Mouse (Mus musculus) kidney, embryonic 14.5 days (tissue): ENCODE data around the gene Nt5c1a. TPM values are rescaled to one million over a fixed set of nuclear protein-coding genes. Genes with fewer than 3 reads are reported as not detected.

Source experiments
- ATAC-seq: fragments of 200-750 bp; cut with Nextera tagmentation; 2 replicates; pipeline ENCODE4 v1.8.0; 2017; ENCODE audit warnings: moderate number of reproducible peaks, mild to moderate bottlenecking, moderate TSS enrichment, moderate library complexity; ENCODE audit not compliant: low FRiP score, low TSS enrichment
- H3K27ac ChIP-seq: fragments of 300-500 bp; sonication (generic); 2 replicates; pipeline ENCODE4 v1.5.1; 2014; ENCODE audit warnings: low read depth, mild to moderate bottlenecking, low read length, moderate library complexity, mixed read lengths
- H3K27me3 ChIP-seq: fragments of 300-500 bp; sonication (generic); 2 replicates; pipeline ENCODE4 v1.6.1; 2014; ENCODE audit warnings: mild to moderate bottlenecking, low read length; ENCODE audit not compliant: control insufficient read depth, insufficient read depth
- H3K36me3 ChIP-seq: fragments of 300-500 bp; sonication (generic); 2 replicates; pipeline ENCODE4 v1.6.1; 2014; ENCODE audit warnings: low read length, mixed read lengths; ENCODE audit not compliant: control insufficient read depth, insufficient read depth
- H3K4me1 ChIP-seq: fragments of 300-500 bp; sonication (generic); 2 replicates; pipeline ENCODE4 v1.6.1; 2014; ENCODE audit warnings: low read length, mixed read lengths; ENCODE audit not compliant: control insufficient read depth, insufficient read depth
- H3K4me2 ChIP-seq: fragments of 300-500 bp; sonication (generic); replicated peaks from 2 replicates; pipeline ENCODE4 v1.6.1; 2014; ENCODE audit warnings: low read depth, mild to moderate bottlenecking, low read length
- H3K4me3 ChIP-seq: fragments of 300-500 bp; sonication (generic); 2 replicates; pipeline ENCODE4 v1.5.1; 2014; ENCODE audit warnings: mild to moderate bottlenecking, low read length
- H3K9ac ChIP-seq: fragments of 300-500 bp; sonication (generic); 2 replicates; pipeline ENCODE4 v1.6.1; 2014; ENCODE audit warnings: low read depth, mild to moderate bottlenecking, low read length, moderate library complexity
- H3K9me3 ChIP-seq: fragments of 300-500 bp; sonication (generic); 2 replicates; pipeline ENCODE4 v1.6.1; 2016; ENCODE audit warnings: low read length; ENCODE audit not compliant: control insufficient read depth
- WGBS: fragments of 180-500 bp; shearing (Covaris S2); extraction: QIAGEN DNeasy Blood & Tissue Kit; methylation state at CpG from one replicate; pipeline ENCODE4 v1.1.7; 2014; 5-methylcytosine and 5-hydroxymethylcytosine counted together
- polyA plus RNA-seq: library from polyadenylated mRNA; unstranded; fragments of >200 nt; fragmentation: Nextera tagmentation; extraction: Ambion mirVana; gene quantifications from 2 replicates; pipeline ENCODE4 v1.2.1, GENCODE M21; 2014

The Nt5c1a gene
- polyA plus RNA-seq, 1 experiment from 2014 or later, result not detected

DNA sequence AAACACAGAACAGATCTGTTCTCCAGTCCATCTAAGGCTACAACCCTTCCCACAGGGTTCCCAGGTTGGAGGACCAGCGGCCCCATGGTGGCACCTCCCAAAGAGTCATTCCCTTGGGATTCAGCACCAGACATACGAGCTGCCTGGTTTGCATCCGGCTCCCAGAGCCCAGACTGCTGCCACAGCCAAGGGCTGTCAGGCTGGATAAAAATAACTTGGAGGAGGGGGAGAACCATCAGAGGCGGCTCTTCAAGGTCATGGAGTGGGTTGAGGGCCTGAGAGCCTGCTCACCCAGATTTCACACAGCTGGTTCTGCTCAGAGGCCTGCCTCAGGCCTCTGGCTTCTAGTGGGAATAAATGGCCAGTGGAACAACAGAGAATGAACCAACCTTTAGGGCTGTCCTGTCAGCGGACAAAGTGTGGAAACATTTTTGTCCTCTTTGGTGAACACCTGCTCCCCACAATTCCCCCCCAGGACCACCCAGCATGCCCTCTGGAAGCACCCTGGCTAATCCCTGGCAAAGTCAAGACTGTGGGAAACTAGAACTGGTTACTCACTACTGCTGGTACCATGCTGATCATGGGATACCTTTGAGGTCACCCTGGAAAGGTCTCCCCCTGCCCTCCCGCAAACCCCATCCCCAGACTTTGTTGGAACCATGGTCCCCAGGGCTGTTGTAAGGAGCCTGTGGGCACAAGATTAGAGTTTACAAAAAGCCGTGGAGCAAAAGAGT is 46.0 kb downstream of the Nt5c1a start:
- Histone ChIP-seq H3K9me3 (no peaks in the 10 kb centered on the region), H3K27me3 (no peaks in the 10 kb centered on the region), H3K4me3 (no peak overlapping the region), H3K27ac (peak overlapping the region; percentile 49; the same call in 1 of the 2 replicates), H3K4me2 (no peak overlapping the region), H3K4me1 (peaks cover 27% of the 10 kb centered on the region), H3K36me3 (peaks cover 4% of the 10 kb centered on the region; the same call in 1 of the 2 replicates), H3K9ac (no peak overlapping the region)
- WGBS, result 35% methylated on average over 7 of the region's 7 CpGs
- peak; percentile 61; the same call in 1 of the 2 replicates for ATAC-seq

DNA sequence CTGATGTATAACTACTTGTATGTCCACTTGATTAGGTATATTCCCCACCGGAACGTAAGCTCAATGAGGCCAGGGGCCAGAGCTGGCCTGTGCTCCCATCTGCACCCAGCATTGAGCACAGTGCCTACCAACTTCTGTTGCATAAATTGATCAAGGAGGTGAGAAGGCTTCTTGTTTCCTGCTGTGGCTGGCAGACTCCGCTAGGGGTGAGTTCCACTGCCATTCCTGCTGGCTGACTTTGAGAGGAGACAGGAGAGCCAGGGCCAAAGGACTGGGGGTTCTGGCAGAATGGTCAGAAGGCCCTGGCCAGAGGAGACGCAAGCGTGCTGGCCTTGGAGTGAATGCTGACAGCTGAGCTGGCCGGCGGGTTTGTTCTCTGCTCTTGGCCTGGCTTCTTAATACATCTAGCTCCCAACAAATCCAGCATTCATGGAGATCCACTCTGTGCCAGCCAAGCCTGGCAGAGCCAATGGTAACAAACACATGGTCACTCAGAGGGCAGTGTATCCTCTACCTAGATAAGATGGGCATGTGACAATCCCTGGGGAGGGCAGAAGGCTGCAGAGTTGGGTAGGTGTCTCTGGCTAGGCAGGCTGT is 47.8 kb downstream of the Nt5c1a start:
- no peak overlapping the region for H3K4me2 ChIP-seq

DNA sequence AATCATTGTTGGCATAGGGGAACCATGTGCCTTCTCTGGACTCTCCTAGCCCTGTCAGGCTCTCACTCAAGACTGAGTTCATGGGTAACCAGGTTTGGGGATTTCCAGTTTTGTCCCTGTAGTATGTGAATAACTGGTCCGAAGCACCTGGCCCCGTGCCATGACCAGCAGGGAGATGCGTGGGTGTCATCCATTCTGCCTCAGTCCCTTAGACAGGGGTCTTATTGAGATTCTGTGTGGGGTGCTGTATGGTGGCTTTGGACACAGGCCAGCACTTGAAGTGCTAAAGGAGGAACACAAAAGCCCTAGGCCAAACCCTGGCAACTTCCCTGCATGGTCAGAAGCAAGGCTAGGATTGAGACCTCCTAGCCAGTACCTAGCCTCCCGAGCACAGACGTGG is 50.9 kb downstream of the Nt5c1a start:
- H3K9ac ChIP-seq, result no peak overlapping the region
- ATAC-seq, result no peak
- H3K4me3 ChIP-seq, result no peak overlapping the region

More for the DNA sequence above, 47.8 kb downstream of the Nt5c1a start:
- peak overlapping the region; percentile 24; the same call in 1 of the 2 replicates for H3K27ac ChIP-seq
- H3K36me3 ChIP-seq, result peaks cover 3% of the 10 kb centered on the region; the same call in 1 of the 2 replicates
- H3K4me1 ChIP-seq, result peaks cover 27% of the 10 kb centered on the region
- H3K4me3 ChIP-seq, result no peak overlapping the region
- ATAC-seq, result no peak; the same call in 1 of the 2 replicates
- 65% methylated on average over 7 of the region's 7 CpGs for WGBS
- H3K27me3 ChIP-seq, result no peaks in the 10 kb centered on the region
- no peak overlapping the region for H3K9ac ChIP-seq
- no peaks in the 10 kb centered on the region for H3K9me3 ChIP-seq

DNA sequence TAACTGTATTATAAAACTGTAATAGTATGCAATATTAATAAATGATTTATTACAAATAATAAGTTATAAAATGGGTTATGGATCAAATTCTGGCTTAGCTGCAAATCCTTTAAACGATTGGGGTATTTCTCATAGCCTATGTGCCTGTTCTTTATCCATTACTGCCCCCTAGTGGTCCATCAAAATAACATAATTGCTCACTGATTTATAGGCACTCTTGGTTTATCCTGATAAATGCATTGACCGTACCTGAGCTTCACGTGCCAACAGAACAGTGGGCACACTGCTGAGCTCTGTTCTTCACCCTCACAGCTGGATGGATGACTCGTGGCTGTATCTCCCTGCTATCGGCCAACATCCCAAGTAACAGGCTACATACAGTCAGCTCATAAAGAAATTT is 53.3 kb downstream of the Nt5c1a start:
- Histone ChIP-seq H3K4me3 (no peak overlapping the region), H3K9me3 (no peaks in the 10 kb centered on the region), H3K27ac (no peak overlapping the region), H3K9ac (no peak overlapping the region), H3K4me2 (no peak overlapping the region), H3K4me1 (peaks cover under 1% of the 10 kb centered on the region; the same call in 1 of the 2 replicates), H3K27me3 (no peaks in the 10 kb centered on the region), H3K36me3 (no peaks in the 10 kb centered on the region)
- ATAC-seq, result peak; percentile 63
- WGBS, result 17% methylated on average over 5 of the region's 5 CpGs

More for the DNA sequence above, 50.9 kb downstream of the Nt5c1a start:
- H3K4me2 ChIP-seq, result no peak overlapping the region
- no peaks in the 10 kb centered on the region for H3K36me3 ChIP-seq
- peaks cover 17% of the 10 kb centered on the region for H3K4me1 ChIP-seq
- no peak overlapping the region for H3K27ac ChIP-seq
- no peaks in the 10 kb centered on the region for H3K9me3 ChIP-seq
- no peaks in the 10 kb centered on the region for H3K27me3 ChIP-seq
- WGBS, result 82% methylated on average over 5 of the region's 5 CpGs

DNA sequence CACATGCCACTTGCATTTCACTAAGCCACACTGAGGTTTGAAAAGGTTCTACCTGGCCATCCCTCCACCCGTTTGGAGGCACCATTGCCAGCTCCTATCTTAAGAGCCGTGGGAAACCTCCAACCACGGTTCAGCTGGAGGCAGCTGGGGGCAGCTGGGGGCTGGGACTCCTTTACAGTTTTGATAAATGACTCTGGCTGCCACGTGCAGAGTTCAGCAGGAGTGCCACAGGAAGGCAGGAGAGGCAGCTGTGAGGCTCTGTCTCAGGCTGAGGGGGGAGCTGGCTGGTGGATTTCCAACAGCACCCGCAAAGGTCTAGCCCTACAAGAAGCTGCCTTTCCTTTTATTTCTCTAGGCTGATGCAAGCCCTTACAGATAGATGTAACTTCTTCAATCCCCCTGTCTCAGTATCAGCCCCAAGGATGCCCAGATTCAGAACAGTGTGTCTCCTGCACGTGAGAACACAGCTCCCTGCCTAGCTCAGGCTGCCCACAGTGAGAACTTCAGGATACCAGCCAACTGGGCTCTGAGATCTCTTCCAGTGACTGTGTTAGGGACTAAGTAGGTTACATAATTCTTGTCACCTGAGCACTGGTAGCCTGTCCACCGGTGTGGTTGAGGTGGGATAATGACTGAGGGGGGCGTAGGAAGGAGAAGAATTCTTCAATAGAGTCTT is 58.9 kb downstream of the Nt5c1a start:
- H3K9me3 ChIP-seq, result no peaks in the 10 kb centered on the region
- ATAC-seq, result peak; percentile 58; the same call in 1 of the 2 replicates
- peaks cover 11% of the 10 kb centered on the region for H3K4me1 ChIP-seq
- H3K4me3 ChIP-seq, result no peak overlapping the region
- H3K9ac ChIP-seq, result no peak overlapping the region
- H3K27ac ChIP-seq, result no peak overlapping the region
- H3K4me2 ChIP-seq, result no peak overlapping the region
- H3K36me3 ChIP-seq, result no peaks in the 10 kb centered on the region
- no peaks in the 10 kb centered on the region for H3K27me3 ChIP-seq
- WGBS, result 27% methylated on average over 8 of the region's 8 CpGs

DNA sequence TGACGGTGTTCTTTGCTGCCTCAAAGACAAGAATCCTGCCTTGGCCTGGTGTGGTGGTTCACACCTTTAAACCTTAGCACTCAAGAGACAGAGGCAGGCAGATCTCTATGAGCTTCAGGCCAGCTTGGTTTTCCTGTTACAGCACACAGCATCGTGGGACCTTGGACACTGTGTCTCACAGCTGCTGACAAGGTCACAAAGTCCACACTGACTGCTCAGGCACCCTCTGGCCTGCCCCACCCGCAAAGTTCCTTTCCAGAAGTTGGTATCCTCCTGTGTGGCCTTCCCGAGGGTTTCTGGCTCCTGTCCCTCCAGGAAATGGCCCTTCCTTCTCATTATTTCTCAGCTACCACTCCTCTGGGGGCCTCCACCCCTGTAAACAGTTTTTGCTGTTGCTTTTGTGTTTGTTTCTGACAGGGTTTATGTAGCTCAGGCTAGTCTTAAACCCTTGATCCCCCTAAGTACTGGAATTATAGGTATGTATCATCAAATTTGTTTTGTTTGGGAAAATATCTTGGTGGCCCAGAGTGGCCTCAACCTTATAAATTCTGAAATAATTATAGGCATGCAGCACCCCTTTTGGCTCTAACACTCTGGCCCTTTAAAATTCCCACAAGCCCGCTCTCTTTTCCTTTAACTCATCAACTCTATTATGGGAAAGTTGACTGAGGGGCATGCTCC is 60.6 kb downstream of the Nt5c1a start, which contains the start of gene Pabpc4:
TSS of gene Pabpc4 (plus strand) at position 631 of the 681 bp plus-strand sequence.
- H3K9me3 ChIP-seq, result no peaks in the 10 kb centered on the region
- H3K27ac ChIP-seq, result no peak within 1 kb of the TSS
- no peaks in the 10 kb centered on the region for H3K36me3 ChIP-seq
- H3K4me3 ChIP-seq, result no peak within 1 kb of the TSS
- no peak for ATAC-seq
- no peak within 1 kb of the TSS for H3K9ac ChIP-seq
- no peak within 1 kb of the TSS for H3K4me2 ChIP-seq
- 62% methylated on average over 5 of the region's 5 CpGs for WGBS
- H3K4me1 ChIP-seq, result peaks cover 11% of the 10 kb centered on the region
- no peaks in the 10 kb centered on the region for H3K27me3 ChIP-seq

Other genes starting within 250 kb of the Nt5c1a start
- gene Mfsd2a, start 240.3 kb upstream of the Nt5c1a start, polyA plus RNA-seq, result 3.1 and 3.4 TPM in 2 replicates
- 7.9 and 13.8 TPM in 2 replicates for gene Mycl, start 205.9 kb upstream of the Nt5c1a start, polyA plus RNA-seq
- 15.8 and 21.7 TPM in 2 replicates for gene Trit1, start 184.9 kb upstream of the Nt5c1a start, polyA plus RNA-seq
- 0.16 and 0.41 TPM in 2 replicates for gene Bmp8b, start 96.3 kb upstream of the Nt5c1a start, polyA plus RNA-seq
- gene Oxct2b, start 85.2 kb upstream of the Nt5c1a start, polyA plus RNA-seq, result 0.45 TPM in 1 of 2 replicates, not detected in the other
- gene Ppie, start 61.6 kb upstream of the Nt5c1a start, polyA plus RNA-seq, result 110 and 138 TPM in 2 replicates
- gene Hpcal4, start 18.3 kb upstream of the Nt5c1a start, polyA plus RNA-seq, result 0.83 and 1.0 TPM in 2 replicates
- gene Heyl, start 32.1 kb downstream of the Nt5c1a start, polyA plus RNA-seq, result 25.1 and 50.2 TPM in 2 replicates
- 63.9 and 82.6 TPM in 2 replicates for gene Pabpc4, start 60.8 kb downstream of the Nt5c1a start, polyA plus RNA-seq
- not detected in 2 replicates for gene Oxct2a, start 122.1 kb downstream of the Nt5c1a start, polyA plus RNA-seq
- gene Bmp8a, start 141.7 kb downstream of the Nt5c1a start, polyA plus RNA-seq, result 0.20 TPM in 1 of 2 replicates, not detected in the other